Mouse (Mus musculus) small intestine, adult 2 months (tissue): ENCODE data around the gene Azin2. TPM values are rescaled to one million over a fixed set of nuclear protein-coding genes. Genes with fewer than 3 reads are reported as not detected.

Source experiments
- H3K27ac ChIP-seq: fragments of 200-500 bp; 2 replicates; pipeline ENCODE4 v1.5.1; 2012; ENCODE audit warnings: low read depth, low read length, control low read depth, inconsistent platforms; ENCODE audit not compliant: insufficient read depth
- H3K27me3 ChIP-seq: fragments of 200-500 bp; 2 replicates; pipeline ENCODE4 v1.6.1; 2012; ENCODE audit warnings: mild to moderate bottlenecking, moderate library complexity, low read length, inconsistent platforms; ENCODE audit not compliant: control insufficient read depth, insufficient read depth
- H3K36me3 ChIP-seq: fragments of 200-500 bp; 2 replicates; pipeline ENCODE4 v1.6.1; 2012; ENCODE audit warnings: mild to moderate bottlenecking, low read length, control low read depth, inconsistent platforms; ENCODE audit not compliant: control insufficient read depth, insufficient read depth
- H3K4me1 ChIP-seq: fragments of 200-500 bp; 2 replicates; pipeline ENCODE4 v1.6.1; 2012; ENCODE audit warnings: low read length, inconsistent platforms, mixed read lengths; ENCODE audit not compliant: control insufficient read depth, insufficient read depth, insufficient read length
- H3K4me3 ChIP-seq: fragments of 200-500 bp; 2 replicates; pipeline ENCODE4 v1.5.1; 2012; ENCODE audit warnings: low read depth, mild to moderate bottlenecking, control low read depth, inconsistent platforms, low read length, moderate library complexity
- CTCF ChIP-seq: fragments of 200-500 bp; IDR thresholded peaks from 2 replicates; pipeline ENCODE4 v1.5.1; 2012; ENCODE audit warnings: low read depth, mild to moderate bottlenecking, control low read depth, inconsistent platforms, low read length, moderate library complexity, mixed read lengths; ENCODE audit not compliant: insufficient replicate concordance, insufficient read length; ENCODE audit errors: extremely low read depth
- POLR2A ChIP-seq: fragments of 200-500 bp; IDR thresholded peaks from 2 replicates; pipeline ENCODE4 v1.6.1; 2012; ENCODE audit warnings: low read depth, mild to moderate bottlenecking, control low read depth, inconsistent platforms, low read length, moderate library complexity
- WGBS: fragments of 180-500 bp; shearing (Covaris S2); methylation state at CpG from one replicate; pipeline ENCODE4 v1.1.7; 2018; 5-methylcytosine and 5-hydroxymethylcytosine counted together
- polyA plus RNA-seq: library from polyadenylated mRNA; depleted of rRNA; stranded (reverse); fragments of >200 nt; gene quantifications from 2 replicates; pipeline ENCODE4 v1.2.3, GENCODE M21; 2012

Gene Azin2
- polyA plus RNA-seq, 1 experiment: 3.2 TPM

DNA sequence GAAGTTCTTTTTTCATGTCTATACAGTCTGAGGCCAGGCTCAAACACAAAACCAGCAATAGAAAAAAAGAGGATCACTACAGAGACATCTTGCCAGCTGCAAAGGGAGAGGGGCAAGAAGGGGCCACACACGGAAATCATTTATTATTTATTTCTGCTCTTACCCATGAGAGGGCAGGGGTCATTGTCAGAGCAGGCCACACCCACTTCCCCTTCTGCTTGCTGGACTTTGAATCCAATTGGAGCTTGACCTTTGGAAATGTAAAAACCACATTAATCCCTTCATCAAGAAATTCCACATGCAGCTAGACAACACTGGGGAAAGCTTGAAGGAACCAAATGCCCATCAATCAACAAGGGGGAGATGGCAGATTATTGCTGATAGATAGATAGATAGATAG lies 16.4 kb upstream of the Azin2 start:
- no peak for TF ChIP-seq CTCF
- no peak for TF ChIP-seq POLR2A
- Histone ChIP-seq H3K4me1 (peaks cover 41% of the 10 kb centered on the region), H3K36me3 (no peaks in the 10 kb centered on the region), H3K27me3 (no peaks in the 10 kb centered on the region), H3K4me3 (no peak overlapping the region), H3K27ac (peak overlapping the region; percentile 88)
- WGBS: 18% methylated on average over 1 of the region's 1 CpGs

DNA sequence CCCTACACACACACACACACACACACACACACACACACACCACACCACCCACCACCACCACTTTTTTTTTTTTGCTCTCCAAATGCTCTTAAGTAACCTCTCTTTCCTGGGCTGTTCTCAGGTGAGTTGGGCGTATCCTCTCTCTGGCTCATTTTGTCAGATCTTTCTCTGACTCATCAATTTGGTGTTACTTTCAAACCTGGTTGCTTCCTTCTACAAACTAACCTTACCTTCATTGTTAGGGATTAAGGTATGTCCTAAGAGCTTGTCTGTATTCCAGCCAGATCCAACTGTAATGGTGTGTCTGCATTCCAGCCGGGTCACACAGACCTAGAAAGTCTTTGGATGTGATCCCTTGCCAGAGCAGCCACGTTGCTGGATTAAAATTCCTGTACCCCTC lies 15.0 kb upstream of the Azin2 start:
- no peaks in the 10 kb centered on the region for H3K36me3 ChIP-seq
- no peak overlapping the region for H3K4me3 ChIP-seq
- WGBS: 60% methylated on average over 3 of the region's 3 CpGs

GRCm38 (mm10) chr4:128976577-128976976 lies 14.3 kb upstream of the Azin2 start:
- 48% methylated on average over 4 of the region's 4 CpGs for WGBS
- no peaks in the 10 kb centered on the region for H3K27me3 ChIP-seq
- no peak overlapping the region for H3K27ac ChIP-seq
- no peak overlapping the region for H3K4me3 ChIP-seq
- H3K4me1 ChIP-seq: peaks cover 36% of the 10 kb centered on the region
- TF ChIP-seq CTCF (no peak), POLR2A (no peak)
- no peaks in the 10 kb centered on the region for H3K36me3 ChIP-seq

More for the DNA sequence above, 15.0 kb upstream of the Azin2 start:
- TF ChIP-seq POLR2A (no peak), CTCF (no peak)
- H3K27me3 ChIP-seq: no peaks in the 10 kb centered on the region
- peak overlapping the region; percentile 79 for H3K27ac ChIP-seq
- H3K4me1 ChIP-seq: peaks cover 35% of the 10 kb centered on the region

DNA sequence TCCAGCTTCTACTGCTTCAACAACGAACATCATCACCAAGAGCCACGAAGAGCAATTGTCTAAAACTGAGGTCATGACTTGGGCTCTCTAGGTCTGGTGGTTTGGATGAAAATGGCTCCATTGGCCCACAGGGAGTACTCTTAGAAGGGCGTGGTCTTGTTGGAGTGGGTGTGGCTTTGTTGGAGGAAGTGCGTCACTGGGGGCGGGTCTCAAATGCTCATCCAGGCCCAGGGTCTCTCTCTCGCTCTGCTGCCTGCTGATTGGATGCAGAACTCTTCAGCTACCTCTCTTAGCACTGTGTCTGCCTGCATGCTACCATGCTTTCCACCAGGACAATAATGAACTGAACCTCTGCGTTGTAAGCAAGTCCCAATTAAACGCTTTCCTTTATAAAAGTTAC lies 12.4 kb upstream of the Azin2 start:
- H3K4me3 ChIP-seq: no peak overlapping the region
- WGBS: 87% methylated on average over 8 of the region's 8 CpGs
- TF ChIP-seq CTCF: no peak
- TF ChIP-seq POLR2A: no peak

GRCm38 (mm10) chr4:128971065-128971694 lies 8.9 kb upstream of the Azin2 start:
- H3K4me3 ChIP-seq: no peak overlapping the region
- 39% methylated on average over 14 of the region's 14 CpGs for WGBS
- H3K27me3 ChIP-seq: no peaks in the 10 kb centered on the region
- peak overlapping the region; percentile 4; the same call in 1 of the 2 replicates for H3K27ac ChIP-seq
- no peak for TF ChIP-seq POLR2A
- peak; percentile 78; the same call in 1 of the 2 replicates for TF ChIP-seq CTCF
- H3K4me1 ChIP-seq: peaks cover 22% of the 10 kb centered on the region; the same call in 1 of the 2 replicates
- H3K36me3 ChIP-seq: no peaks in the 10 kb centered on the region

More for the DNA sequence above, 12.4 kb upstream of the Azin2 start:
- H3K36me3 ChIP-seq: no peaks in the 10 kb centered on the region
- peaks cover 29% of the 10 kb centered on the region for H3K4me1 ChIP-seq
- no peak overlapping the region for H3K27ac ChIP-seq
- no peaks in the 10 kb centered on the region for H3K27me3 ChIP-seq

DNA sequence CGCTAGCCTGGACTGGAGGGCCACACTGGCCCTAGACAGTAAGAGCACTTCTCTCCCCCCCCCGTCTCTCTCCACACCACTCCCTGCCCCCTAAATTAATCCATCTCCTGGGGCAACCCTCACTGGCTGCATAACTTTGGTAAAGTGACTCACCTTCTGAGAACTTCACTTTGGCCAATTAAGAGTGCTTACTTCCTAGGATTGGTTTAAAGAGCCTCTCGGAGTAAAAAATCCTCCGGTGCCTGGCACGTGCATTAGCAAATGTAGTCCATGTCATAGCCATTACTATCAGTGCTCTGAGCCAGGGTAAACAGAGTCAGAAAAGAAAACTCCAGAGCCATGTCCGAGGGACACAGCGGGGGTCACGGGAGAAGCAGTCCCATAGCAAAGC lies 8.2 kb upstream of the Azin2 start:
- Histone ChIP-seq H3K27me3 (no peaks in the 10 kb centered on the region), H3K4me3 (no peak overlapping the region), H3K27ac (no peak overlapping the region), H3K36me3 (no peaks in the 10 kb centered on the region), H3K4me1 (peaks cover 22% of the 10 kb centered on the region; the same call in 1 of the 2 replicates)
- WGBS: 84% methylated on average over 8 of the region's 8 CpGs
- TF ChIP-seq CTCF (no peak), POLR2A (no peak)

DNA sequence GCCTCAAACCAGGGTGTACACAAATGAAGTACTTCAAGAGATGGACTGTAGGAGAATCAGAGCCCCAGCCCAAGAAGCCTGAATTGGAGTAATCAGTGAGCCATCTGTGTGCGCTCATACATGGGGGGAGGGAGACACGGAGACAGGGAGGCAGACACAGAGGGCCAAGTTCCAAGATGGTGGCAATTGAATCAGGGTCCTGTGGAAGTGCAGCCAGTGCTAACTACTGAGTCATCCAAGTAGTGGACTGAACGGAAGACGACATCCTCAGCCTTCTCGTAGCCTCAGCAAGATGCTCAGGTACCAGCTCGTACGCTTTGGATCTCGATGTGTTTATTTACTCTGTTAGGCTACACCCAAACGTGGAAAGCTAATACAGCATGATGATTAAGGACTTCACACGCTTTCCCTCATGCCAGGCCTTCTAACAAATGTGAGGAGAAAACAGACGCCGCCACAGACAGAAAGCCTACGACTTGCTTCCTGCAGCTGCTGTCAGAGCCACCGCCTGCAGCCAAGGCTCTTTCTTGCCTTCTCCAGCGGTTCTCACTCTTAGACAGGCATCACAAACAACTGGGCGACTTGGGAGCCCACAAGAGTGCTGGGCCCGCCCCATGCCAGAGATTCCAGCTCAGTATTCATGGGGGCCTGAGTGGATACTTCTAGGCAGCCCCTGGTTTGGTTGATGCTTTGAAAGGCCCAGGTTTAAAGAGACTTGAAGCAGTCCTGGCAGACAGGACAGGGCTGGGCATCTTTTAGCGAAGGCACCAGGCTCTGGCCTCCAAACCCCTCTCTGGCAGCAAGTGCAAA lies 7.6 kb upstream of the Azin2 start:
- Histone ChIP-seq H3K4me1 (peaks cover 22% of the 10 kb centered on the region; the same call in 1 of the 2 replicates), H3K4me3 (no peak overlapping the region), H3K27ac (no peak overlapping the region), H3K27me3 (no peaks in the 10 kb centered on the region), H3K36me3 (no peaks in the 10 kb centered on the region)
- 74% methylated on average over 18 of the region's 18 CpGs for WGBS
- TF ChIP-seq CTCF (no peak), POLR2A (no peak)
